Mouse (Mus musculus): ENCODE results near the gene Zfp811. TPM values are rescaled to one million over a fixed set of nuclear protein-coding genes. Genes with fewer than 3 reads are reported as not detected.
A peak's percentile ranks its signal among the peaks of the same experiment; 100 is the strongest.

The Zfp811 gene
- polyA plus RNA-seq, 1 experiment from 2014 or later, result 47.0 TPM

DNA sequence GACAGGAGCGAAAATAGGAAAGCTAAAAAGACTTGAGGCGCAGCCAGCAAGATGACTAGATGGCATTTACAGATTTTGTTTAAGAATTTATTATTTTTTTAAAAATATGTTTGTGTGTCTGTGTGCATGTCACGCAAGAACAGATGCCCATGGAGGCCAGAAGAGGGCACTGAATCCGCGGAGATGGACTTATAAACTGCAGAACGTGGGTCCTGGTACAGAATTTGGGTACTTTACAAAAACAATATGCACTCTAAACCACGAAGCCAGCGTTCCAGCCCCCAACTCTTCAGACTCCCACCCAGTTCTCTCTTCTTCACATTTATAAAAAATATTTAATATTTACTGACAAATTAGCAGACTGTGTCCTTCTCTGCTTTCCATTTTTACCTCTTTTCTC is 20.5 kb downstream of the Zfp811 start:
- no peak for ATAC-seq (ENCODE audit: low FRiP score, low read depth)

DNA sequence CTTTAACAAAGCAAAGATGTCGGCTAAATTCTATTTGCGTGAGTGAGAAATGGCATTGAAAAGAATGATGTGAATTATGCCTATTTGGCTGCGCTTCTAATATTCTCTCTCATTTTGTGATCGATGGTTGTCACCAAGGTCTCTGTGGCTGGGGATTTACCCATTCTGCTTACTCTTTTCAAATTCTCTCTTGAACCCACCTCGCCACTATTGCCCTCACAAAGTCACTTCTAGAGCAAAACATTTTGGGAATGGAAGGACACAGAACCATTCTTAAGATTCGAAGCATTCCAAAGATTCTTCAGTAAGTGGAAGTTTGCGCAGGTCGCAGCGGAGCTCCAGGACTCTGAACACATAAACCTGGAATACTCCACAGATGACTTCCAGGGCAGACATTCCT is 21.2 kb downstream of the Zfp811 start:
- peak overlapping the region; percentile 72 for H3K4me2 ChIP-seq
- H3K9me3 ChIP-seq, result no peaks in the 10 kb centered on the region
- H3K27me3 ChIP-seq, result no peaks in the 10 kb centered on the region
- H3K4me1 ChIP-seq (replicated peaks), result peaks cover 28% of the 10 kb centered on the region
- ATAC-seq (ENCODE audit: low FRiP score, low read depth), result no peak
- peak overlapping the region; percentile 97 for H3K4me3 ChIP-seq
- H3K9ac ChIP-seq, result peak overlapping the region; percentile 14; the same call in 1 of the 2 replicates
- H3K36me3 ChIP-seq, result peaks cover 20% of the 10 kb centered on the region
- WGBS, result 12% methylated on average over 9 of the region's 9 CpGs
- peak overlapping the region; percentile 3; the same call in 1 of the 2 replicates for H3K27ac ChIP-seq (replicated peaks)

More for the DNA sequence above, 20.5 kb downstream of the Zfp811 start:
- peaks cover 28% of the 10 kb centered on the region for H3K4me1 ChIP-seq (replicated peaks)
- H3K9me3 ChIP-seq, result no peaks in the 10 kb centered on the region
- WGBS, result 76% methylated on average over 8 of the region's 8 CpGs
- H3K27ac ChIP-seq (replicated peaks), result no peak overlapping the region
- H3K4me2 ChIP-seq, result peak overlapping the region; percentile 72; the same call in 1 of the 2 replicates
- no peak overlapping the region for H3K9ac ChIP-seq
- no peak overlapping the region for H3K4me3 ChIP-seq
- H3K27me3 ChIP-seq, result no peaks in the 10 kb centered on the region
- peaks cover 21% of the 10 kb centered on the region for H3K36me3 ChIP-seq

DNA sequence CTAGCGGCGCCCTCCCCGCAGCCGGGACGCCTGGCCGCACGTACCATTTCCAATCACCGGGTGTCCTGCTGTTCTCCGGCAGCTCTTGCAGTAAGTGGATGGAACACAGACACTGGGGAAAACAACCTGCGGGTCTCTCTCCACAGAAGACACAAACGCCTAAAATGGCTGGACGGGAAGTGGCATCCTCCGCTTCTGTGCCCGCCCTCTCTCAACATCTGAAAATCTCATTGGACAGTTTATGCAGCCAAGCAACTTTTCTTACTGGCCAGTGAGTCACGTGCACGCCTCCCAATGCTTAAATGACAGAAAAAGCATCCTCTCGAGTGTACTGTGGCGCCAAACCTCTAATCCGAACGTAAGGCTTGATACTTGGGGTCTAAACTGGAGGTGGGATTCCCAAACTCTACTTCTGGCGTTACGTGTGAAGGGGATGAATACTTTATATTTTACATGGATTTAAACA is 21.6 kb downstream of the Zfp811 start, which contains the start of gene Zfp871:
Gene Zfp871, minus strand, starts transcription at position 194 of the 466 bp plus-strand sequence.
- Histone ChIP-seq H3K4me1 (replicated peaks) (peaks cover 28% of the 10 kb centered on the region), H3K9ac (peak within 1 kb of the TSS; percentile 97), H3K27ac (replicated peaks) (peak within 1 kb of the TSS; percentile 95), H3K4me3 (peak within 1 kb of the TSS; percentile 97), H3K4me2 (peak within 1 kb of the TSS; percentile 72), H3K27me3 (no peaks in the 10 kb centered on the region), H3K36me3 (peaks cover 16% of the 10 kb centered on the region), H3K9me3 (no peaks in the 10 kb centered on the region)
- ATAC-seq (ENCODE audit: low FRiP score, low read depth), result peak; percentile 98
- WGBS, result under 1% methylated on average over 22 of the region's 22 CpGs

DNA sequence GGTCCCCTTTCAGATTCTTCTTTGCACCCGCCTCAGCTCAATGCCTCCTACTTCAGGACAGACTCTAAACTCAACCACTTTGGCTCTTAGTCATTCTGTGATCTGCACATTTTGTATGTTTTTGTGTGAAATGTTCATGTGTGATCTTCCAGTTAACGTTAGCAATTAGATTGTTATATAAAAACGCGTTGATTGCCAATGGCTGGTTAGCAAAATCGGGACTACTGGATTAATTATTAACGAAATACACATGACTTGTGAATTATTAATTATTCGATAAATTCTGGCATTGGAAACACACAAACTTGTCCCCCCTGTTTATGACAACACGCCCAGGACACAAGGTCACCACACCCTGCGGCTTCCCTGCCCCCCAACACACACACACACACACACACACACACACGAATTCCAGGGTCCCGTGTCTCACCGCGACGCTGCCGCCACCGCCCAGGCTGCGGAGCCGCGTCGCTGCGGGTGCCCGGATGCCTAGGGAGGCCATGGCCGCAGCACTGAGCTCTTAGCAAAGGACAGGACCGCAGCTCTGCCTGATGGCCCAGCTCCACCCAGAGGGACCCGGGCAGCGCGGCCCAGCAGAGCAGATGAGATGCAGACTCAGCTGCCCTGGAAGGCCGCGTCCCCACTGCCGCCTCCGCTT is 22.2 kb downstream of the Zfp811 start:
- Histone ChIP-seq H3K27ac (replicated peaks) (peak overlapping the region; percentile 95), H3K4me2 (peak overlapping the region; percentile 72), H3K4me1 (replicated peaks) (peaks cover 28% of the 10 kb centered on the region), H3K27me3 (no peaks in the 10 kb centered on the region), H3K9me3 (no peaks in the 10 kb centered on the region), H3K9ac (peak overlapping the region; percentile 97), H3K36me3 (peaks cover 16% of the 10 kb centered on the region), H3K4me3 (peak overlapping the region; percentile 97)
- peak; percentile 91 for ATAC-seq (ENCODE audit: low FRiP score, low read depth)
- under 1% methylated on average over 31 of the region's 31 CpGs for WGBS

DNA sequence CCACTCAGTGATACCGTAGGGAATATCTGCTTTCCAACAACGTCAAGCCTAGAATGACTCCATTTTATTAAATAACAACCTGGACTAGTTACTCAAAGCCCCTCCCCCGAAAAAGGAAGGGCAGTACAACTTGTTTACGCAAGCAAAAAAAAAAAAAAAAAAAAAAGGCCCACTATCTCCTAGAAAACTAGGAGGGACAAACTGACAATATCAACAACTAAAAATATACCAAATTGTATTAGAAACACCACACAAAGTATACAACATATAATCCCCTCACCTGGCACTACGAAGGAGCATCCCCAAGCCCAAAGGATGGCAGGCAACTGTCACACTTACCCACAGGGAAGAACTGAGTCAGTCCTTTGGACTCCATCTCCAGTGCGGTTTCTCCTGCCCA is 22.8 kb downstream of the Zfp811 start:
- peak overlapping the region; percentile 97 for H3K4me3 ChIP-seq
- WGBS, result 58% methylated on average over 6 of the region's 6 CpGs
- peaks cover 16% of the 10 kb centered on the region for H3K36me3 ChIP-seq
- H3K9ac ChIP-seq, result peak overlapping the region; percentile 97; the same call in 1 of the 2 replicates
- no peak for ATAC-seq (ENCODE audit: low FRiP score, low read depth)
- H3K9me3 ChIP-seq, result no peaks in the 10 kb centered on the region
- peak overlapping the region; percentile 72 for H3K4me2 ChIP-seq
- peaks cover 28% of the 10 kb centered on the region for H3K4me1 ChIP-seq (replicated peaks)
- H3K27ac ChIP-seq (replicated peaks), result no peak overlapping the region
- H3K27me3 ChIP-seq, result no peaks in the 10 kb centered on the region

DNA sequence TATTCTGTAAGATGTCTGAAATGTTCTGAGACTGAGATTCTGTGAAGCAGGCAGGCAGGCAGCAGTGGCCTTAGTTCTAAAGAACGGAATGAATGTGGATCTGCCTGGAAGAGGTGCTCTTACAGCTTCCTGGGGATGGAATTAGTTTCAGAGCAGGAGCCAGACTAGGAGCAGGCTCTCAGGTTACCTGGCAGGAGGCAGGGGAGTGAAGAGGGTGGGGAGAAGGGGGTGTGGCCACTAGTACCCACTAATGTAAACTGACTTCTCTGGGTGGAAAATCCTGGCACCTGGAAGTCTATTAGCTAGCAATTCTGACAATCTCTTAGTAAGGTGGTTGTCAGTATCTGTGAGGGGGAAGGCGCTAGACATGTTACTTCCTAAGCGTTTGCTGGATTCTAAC is 24.1 kb downstream of the Zfp811 start:
- H3K27ac ChIP-seq (replicated peaks), result no peak overlapping the region
- WGBS, result 92% methylated on average over 3 of the region's 3 CpGs
- H3K4me2 ChIP-seq, result peak overlapping the region; percentile 72
- peaks cover 16% of the 10 kb centered on the region for H3K36me3 ChIP-seq
- no peaks in the 10 kb centered on the region for H3K27me3 ChIP-seq
- no peak overlapping the region for H3K4me3 ChIP-seq
- no peak overlapping the region for H3K9ac ChIP-seq
- no peak for ATAC-seq (ENCODE audit: low FRiP score, low read depth)
- peaks cover 28% of the 10 kb centered on the region for H3K4me1 ChIP-seq (replicated peaks)
- H3K9me3 ChIP-seq, result no peaks in the 10 kb centered on the region

DNA sequence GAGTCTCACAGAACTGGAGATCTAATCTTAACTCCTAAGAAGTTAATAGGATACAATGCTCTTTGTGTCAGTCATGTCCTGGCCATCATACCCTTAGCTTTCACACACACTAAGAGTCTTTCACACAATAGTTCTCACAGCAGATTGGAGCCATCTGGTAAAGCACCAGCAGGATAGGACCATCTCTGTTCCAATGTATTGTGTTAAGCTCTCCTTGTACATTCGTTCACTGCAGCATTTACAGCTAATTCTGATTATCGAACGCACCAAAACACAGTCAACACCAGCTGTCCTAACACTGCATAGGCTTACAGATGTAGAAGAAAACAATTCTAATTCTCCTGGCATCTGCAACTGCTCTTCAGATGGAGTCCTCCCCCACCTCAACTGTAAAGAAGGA is 32.2 kb downstream of the Zfp811 start:
- peaks cover 43% of the 10 kb centered on the region for H3K36me3 ChIP-seq
- H3K9me3 ChIP-seq, result no peaks in the 10 kb centered on the region
- H3K4me2 ChIP-seq, result no peak overlapping the region
- H3K4me3 ChIP-seq, result no peak overlapping the region
- ATAC-seq (ENCODE audit: low FRiP score, low read depth), result no peak
- H3K27ac ChIP-seq (replicated peaks), result no peak overlapping the region
- WGBS, result 94% methylated on average over 3 of the region's 3 CpGs
- no peaks in the 10 kb centered on the region for H3K4me1 ChIP-seq (replicated peaks)
- H3K9ac ChIP-seq, result no peak overlapping the region
- no peaks in the 10 kb centered on the region for H3K27me3 ChIP-seq

DNA sequence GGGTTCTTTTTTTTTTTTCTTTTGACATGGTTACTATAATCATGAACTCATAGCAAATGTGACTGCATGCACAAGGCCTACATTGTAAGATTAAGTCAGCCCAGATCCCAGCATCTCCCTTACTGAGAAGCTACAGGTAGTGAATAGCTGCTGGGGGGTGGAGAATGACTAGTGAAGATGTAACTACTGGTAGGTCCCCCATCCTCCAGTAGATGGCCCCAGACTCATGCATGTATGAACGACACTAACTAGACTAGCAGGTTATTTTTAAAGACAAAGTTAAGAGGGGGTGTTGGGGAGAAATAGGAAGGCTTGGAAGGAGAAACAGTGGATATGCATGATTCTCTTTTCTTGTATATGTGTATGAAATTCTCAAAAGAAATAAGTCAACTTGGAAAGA is 38.5 kb downstream of the Zfp811 start:
- Histone ChIP-seq H3K9ac (no peak overlapping the region), H3K9me3 (no peaks in the 10 kb centered on the region)
- WGBS, result 85% methylated on average over 1 of the region's 1 CpGs

DNA sequence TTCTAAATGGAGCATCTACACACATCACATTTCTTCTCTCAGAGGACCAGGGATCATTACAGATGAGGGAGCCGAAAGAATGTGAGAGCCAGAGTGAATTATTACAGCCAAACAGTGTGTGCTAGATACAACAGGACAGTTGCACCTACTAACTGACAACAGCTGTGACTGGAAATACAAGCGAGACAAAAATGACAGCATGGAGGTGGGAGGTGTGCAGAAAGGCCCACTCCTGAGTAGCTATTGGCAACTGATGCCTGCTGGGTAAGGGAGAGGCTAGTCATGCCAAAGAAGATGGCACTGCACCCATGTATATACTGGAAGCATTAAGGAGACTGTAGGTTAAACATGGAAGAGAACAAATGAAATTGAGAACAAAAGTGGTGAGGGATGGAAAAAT is 43.3 kb downstream of the Zfp811 start:
- WGBS, result 97% methylated on average over 2 of the region's 2 CpGs
- H3K9ac ChIP-seq, result no peak overlapping the region
- ATAC-seq (ENCODE audit: low FRiP score, low read depth), result no peak
- H3K9me3 ChIP-seq, result no peaks in the 10 kb centered on the region
- H3K4me2 ChIP-seq, result no peak overlapping the region
- H3K27me3 ChIP-seq, result no peaks in the 10 kb centered on the region
- H3K36me3 ChIP-seq, result peaks cover 68% of the 10 kb centered on the region
- no peaks in the 10 kb centered on the region for H3K4me1 ChIP-seq (replicated peaks)
- H3K27ac ChIP-seq (replicated peaks), result no peak overlapping the region
- H3K4me3 ChIP-seq, result no peak overlapping the region

More for the DNA sequence above, 38.5 kb downstream of the Zfp811 start:
- no peak for ATAC-seq (ENCODE audit: low FRiP score, low read depth)
- Histone ChIP-seq H3K4me3 (no peak overlapping the region), H3K36me3 (peaks cover 87% of the 10 kb centered on the region), H3K27me3 (no peaks in the 10 kb centered on the region), H3K27ac (replicated peaks) (no peak overlapping the region), H3K4me2 (no peak overlapping the region), H3K4me1 (replicated peaks) (no peaks in the 10 kb centered on the region)

DNA sequence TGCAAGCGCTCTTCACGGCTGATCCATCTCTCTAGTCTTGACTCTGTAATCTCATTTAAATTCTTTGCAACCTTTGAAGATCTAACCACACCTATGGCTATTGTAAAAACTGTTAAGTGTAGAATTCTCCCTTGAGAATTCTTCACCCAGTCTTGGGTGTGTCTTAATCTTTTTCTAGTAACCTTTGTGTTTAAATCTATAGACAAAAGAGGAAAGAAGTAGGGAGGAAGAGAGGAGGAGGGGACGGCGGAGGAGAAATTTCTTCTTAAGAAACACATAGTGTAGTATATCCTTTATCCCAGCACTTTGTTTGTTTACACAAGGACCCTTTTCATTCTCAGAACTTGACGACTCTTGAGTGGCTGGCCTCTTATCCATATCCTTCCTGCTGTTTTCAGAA is 52.4 kb downstream of the Zfp811 start:
- Histone ChIP-seq H3K4me1 (replicated peaks) (0 out of 2 replicates have a peak, but pooled peaks cover 3% of the 10 kb centered on the region), H3K27me3 (no peaks in the 10 kb centered on the region), H3K9me3 (no peaks in the 10 kb centered on the region), H3K4me2 (no peak overlapping the region), H3K36me3 (no peaks in the 10 kb centered on the region), H3K4me3 (no peak overlapping the region), H3K27ac (replicated peaks) (no peak overlapping the region), H3K9ac (no peak overlapping the region)
- no peak for ATAC-seq (ENCODE audit: low FRiP score, low read depth)
- 76% methylated on average over 5 of the region's 5 CpGs for WGBS

DNA sequence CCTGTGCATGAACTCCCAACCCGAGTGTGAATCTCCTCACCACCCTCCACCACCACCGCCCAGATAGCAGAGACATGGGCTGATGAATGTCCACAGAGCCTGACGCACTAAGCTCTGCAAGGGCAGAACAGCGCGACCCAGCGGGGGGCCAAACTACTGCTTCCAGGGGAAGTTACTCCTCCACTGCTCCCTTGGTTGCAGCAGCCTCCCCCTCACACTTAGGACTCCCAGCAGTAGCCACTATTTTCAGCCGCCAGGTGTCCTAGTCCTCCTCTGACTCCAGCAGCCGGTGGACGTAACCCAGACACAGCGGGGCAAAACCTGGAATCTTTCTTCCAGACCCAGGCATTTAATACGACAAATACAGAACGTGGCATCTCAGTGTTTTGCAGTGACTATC is 56.1 kb downstream of the Zfp811 start:
- Histone ChIP-seq H3K4me1 (replicated peaks) (0 out of 2 replicates have a peak, but pooled peaks cover 3% of the 10 kb centered on the region), H3K4me3 (no peak overlapping the region), H3K9me3 (no peaks in the 10 kb centered on the region), H3K36me3 (no peaks in the 10 kb centered on the region), H3K4me2 (peak overlapping the region; percentile 23; the same call in 1 of the 2 replicates), H3K9ac (no peak overlapping the region), H3K27me3 (no peaks in the 10 kb centered on the region), H3K27ac (replicated peaks) (no peak overlapping the region)
- WGBS, result 14% methylated on average over 12 of the region's 12 CpGs
- no peak for ATAC-seq (ENCODE audit: low FRiP score, low read depth)

DNA sequence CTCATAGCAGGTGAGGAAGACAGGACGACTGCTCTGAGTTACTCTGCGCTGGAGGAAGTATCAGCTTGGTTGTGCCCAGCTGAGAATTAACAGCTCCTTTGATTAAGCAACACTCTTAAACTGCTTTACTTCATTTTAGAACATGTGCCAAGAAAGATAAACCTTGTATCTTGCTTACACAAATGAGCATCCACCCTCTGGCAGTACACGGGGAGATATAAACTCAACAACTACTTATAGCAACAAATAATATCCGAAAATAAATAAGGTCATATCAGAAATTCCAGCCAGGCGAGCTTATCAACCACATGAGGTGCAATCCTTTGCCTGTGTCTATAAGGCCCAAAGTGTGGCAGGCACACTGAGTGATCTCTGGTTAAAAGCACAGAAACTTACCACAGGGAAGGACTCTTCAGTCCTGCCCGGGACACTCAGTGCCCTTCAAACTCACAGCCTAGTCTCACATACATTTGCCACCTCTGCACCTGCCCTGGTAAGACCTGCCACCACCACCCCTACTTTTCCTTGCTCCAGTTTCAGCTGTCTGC is 56.8 kb downstream of the Zfp811 start:
- H3K27me3 ChIP-seq, result no peaks in the 10 kb centered on the region
- ATAC-seq (ENCODE audit: low FRiP score, low read depth), result no peak
- H3K9me3 ChIP-seq, result no peaks in the 10 kb centered on the region
- 82% methylated on average over 6 of the region's 6 CpGs for WGBS
- H3K27ac ChIP-seq (replicated peaks), result no peak overlapping the region
- no peaks in the 10 kb centered on the region for H3K36me3 ChIP-seq
- no peak overlapping the region for H3K9ac ChIP-seq
- H3K4me1 ChIP-seq (replicated peaks), result 0 out of 2 replicates have a peak, but pooled peaks cover 3% of the 10 kb centered on the region
- no peak overlapping the region for H3K4me2 ChIP-seq
- H3K4me3 ChIP-seq, result no peak overlapping the region
